Mouse (Mus musculus) ovary, postnatal 10 days (tissue): Measurements from ENCODE around the gene Nme9.

Experiments
- DNase-seq: peaks from one replicate; pipeline ENCODE4 v3.0.0; 2022; ENCODE audit warnings: low spot score

Nme9 gene

GRCm38 (mm10) chr9:99484632-99485031 is 33.4 kb downstream of the Nme9 start:
- DNase-seq: no peak

- DNase-seq: no peak
These were observed 33.9 kb downstream of the Nme9 start for GRCm38 (mm10) chr9:99485144-99485543.

- no peak for DNase-seq
These were observed 35.9 kb downstream of the Nme9 start for GRCm38 (mm10) chr9:99487126-99487695.

DNA sequence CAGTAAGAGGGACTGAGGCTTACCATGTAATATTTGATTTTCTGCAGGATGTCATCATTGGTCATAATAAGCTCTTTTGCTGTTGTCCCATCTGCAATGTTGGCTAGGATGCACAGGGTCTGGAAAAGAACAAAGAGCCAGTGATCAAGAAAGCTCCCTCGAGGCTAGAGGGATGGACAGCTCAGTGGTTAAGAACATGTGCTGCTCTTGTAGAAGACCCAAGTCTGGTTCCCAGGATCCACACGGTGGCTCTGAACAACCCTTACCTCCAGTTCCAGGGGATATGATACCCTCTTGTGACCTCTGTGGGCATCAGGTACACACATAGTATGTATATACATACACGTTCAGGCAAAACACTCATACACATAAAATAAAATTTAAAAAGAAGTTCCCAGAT is 36.6 kb downstream of the Nme9 start:
- no peak for DNase-seq

- DNase-seq: no peak
These were observed 39.8 kb downstream of the Nme9 start for GRCm38 (mm10) chr9:99491050-99491449.

GRCm38 (mm10) chr9:99492634-99493200 is 41.4 kb downstream of the Nme9 start:
- DNase-seq: no peak

GRCm38 (mm10) chr9:99499336-99499735 is 48.1 kb downstream of the Nme9 start:
- no peak for DNase-seq

DNA sequence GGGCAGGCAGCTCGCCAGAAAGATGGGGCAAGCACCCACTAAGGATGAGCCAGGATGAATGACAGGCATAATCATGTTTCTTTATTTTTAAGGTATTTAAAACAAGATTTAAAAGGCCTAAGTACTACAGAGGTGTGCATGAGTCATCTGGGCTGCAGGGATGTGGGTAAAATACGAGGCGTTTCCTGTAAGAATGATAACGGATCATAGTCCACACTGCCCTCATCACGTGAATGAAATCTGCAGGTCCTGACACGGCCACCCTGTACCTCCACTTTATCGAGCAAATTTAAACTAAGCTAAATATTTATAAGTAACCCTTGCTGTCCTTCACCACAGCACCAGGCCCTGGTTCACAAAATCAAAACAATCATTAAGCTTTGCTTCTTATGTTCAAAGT is 54.6 kb downstream of the Nme9 start:
- DNase-seq: no peak
